Mouse (Mus musculus) thymus, postnatal 10 days (tissue): ENCODE measurements around the gene Git1.

Source experiments
- DNase-seq, 2 experiments: peaks; one replicate each; pipeline ENCODE4 v3.0.0; 2021; ENCODE audit warnings: low spot score in 2 of 2

The Git1 gene

GRCm38 (mm10) chr11:77493512-77494343 is at the start of gene Git1:
Git1 (plus strand) TSS chr11:77493562.
- DNase-seq: peak; percentile 41 to 47

GRCm38 (mm10) chr11:77444939-77445338 is 48.4 kb upstream of the Git1 start:
- DNase-seq: no peak

GRCm38 (mm10) chr11:77446628-77447041 is 46.7 kb upstream of the Git1 start:
- peak; percentile 74 to 80 for DNase-seq

GRCm38 (mm10) chr11:77449224-77449623 is 44.1 kb upstream of the Git1 start:
- DNase-seq: no peak

- no peak for DNase-seq
These were observed 41.7 kb upstream of the Git1 start for GRCm38 (mm10) chr11:77451670-77452069.

GRCm38 (mm10) chr11:77453388-77453787 is 40.0 kb upstream of the Git1 start:
- DNase-seq: no peak

- no peak for DNase-seq
These were observed 37.4 kb upstream of the Git1 start for GRCm38 (mm10) chr11:77455770-77456510.

- no peak for DNase-seq
These were observed 36.5 kb upstream of the Git1 start for GRCm38 (mm10) chr11:77456866-77457265.

- no peak for DNase-seq
These were observed 31.5 kb upstream of the Git1 start for GRCm38 (mm10) chr11:77461856-77462255.

- no peak for DNase-seq
These were observed 30.9 kb upstream of the Git1 start, which contains the start of gene Coro6 for GRCm38 (mm10) chr11:77462283-77463100. Coro6 (plus strand) TSS chr11:77462411.

- DNase-seq: no peak
These were observed 30.3 kb upstream of the Git1 start for GRCm38 (mm10) chr11:77463101-77463445.

- no peak for DNase-seq
These were observed 29.6 kb upstream of the Git1 start for GRCm38 (mm10) chr11:77463786-77464185.

GRCm38 (mm10) chr11:77464684-77465083 is 28.7 kb upstream of the Git1 start:
- DNase-seq: no peak

- no peak for DNase-seq
These were observed 28.3 kb upstream of the Git1 start for GRCm38 (mm10) chr11:77465111-77465510.

GRCm38 (mm10) chr11:77466544-77466943 is 26.8 kb upstream of the Git1 start:
- DNase-seq: no peak

- DNase-seq: peak; percentile 81 to 91
These were observed 26.2 kb upstream of the Git1 start for GRCm38 (mm10) chr11:77467157-77467556.

- peak; percentile 73 to 92 for DNase-seq
These were observed 25.6 kb upstream of the Git1 start for GRCm38 (mm10) chr11:77467784-77468183.

GRCm38 (mm10) chr11:77468397-77468796 is 25.0 kb upstream of the Git1 start:
- no peak for DNase-seq

GRCm38 (mm10) chr11:77471407-77471806 is 22.0 kb upstream of the Git1 start:
- no peak for DNase-seq

- no peak for DNase-seq
These were observed 20.6 kb upstream of the Git1 start for GRCm38 (mm10) chr11:77472775-77473174.

- DNase-seq: no peak
These were observed 17.1 kb upstream of the Git1 start for GRCm38 (mm10) chr11:77476216-77476615.

GRCm38 (mm10) chr11:77476895-77477294 is 16.5 kb upstream of the Git1 start:
- DNase-seq: no peak
